Mouse (Mus musculus) frontal cortex, postnatal 10 days (tissue): ENCODE data around the gene Tyro3.

Experiments used
- DNase-seq, 2 experiments: peaks; one replicate each; pipeline ENCODE4 v3.0.0; 2022; ENCODE audit warnings: low spot score in 2 of 2, mixed read lengths in 1 of 2

Gene Tyro3

DNA sequence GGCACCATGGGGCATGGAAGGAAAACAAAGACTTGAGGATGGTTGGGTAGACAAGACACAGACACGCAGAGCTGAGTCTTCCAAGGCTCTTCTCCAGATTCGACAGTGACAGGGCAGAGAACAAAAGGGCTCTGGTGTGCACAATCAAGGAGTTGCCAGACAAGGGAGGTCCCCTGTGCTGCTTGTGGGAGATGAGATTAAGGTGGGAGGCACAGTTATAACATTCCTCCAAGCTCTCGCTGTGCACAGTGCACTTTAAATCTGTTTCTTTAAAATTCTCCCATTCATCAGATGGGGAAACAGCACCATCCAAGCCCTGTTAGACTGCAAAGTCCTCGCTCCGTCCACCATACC lies 6.7 kb downstream of the Tyro3 start:
- no peak for DNase-seq

- no peak for DNase-seq
Observed at GRCm38 (mm10) chr2:119804776-119805175, 7.2 kb downstream of the Tyro3 start.

DNA sequence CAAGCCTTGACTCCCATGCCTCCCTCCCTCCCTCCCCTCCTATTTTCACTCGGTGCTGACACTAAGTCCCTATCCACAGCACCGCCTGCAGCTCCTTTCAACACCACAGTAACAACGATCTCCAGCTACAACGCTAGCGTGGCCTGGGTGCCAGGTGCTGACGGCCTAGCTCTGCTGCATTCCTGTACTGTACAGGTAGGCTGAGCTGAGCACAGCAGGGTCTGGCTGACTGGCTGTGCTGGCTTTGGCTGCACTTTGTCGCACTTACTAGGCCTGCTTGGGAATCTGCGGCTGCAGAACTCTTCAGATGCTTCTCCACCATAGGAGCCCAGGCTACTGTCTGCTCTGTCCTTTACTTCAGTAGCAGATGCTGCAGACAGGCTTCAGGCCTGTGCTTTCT lies 8.0 kb downstream of the Tyro3 start:
- no peak for DNase-seq

DNA sequence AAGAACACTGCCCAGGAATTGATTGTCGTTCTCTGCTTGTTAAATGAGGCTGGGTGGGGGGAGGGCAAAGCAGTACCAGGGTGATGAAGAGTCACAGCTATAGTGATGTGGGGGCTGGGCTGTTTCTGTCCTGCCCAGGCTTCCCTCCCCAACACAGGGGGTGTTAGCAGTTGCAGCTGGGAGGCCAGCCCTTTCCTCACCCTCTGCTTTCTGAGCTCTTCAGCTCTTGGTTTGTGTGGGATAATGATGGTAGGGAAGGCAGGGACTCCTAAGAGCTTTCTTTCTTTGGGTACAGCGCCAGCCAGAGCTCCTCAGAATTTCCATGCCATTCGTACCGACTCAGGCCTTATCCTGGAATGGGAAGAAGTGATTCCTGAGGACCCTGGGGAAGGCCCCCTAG lies 10.9 kb downstream of the Tyro3 start:
- DNase-seq: no peak

- no peak for DNase-seq
Observed at GRCm38 (mm10) chr2:119808881-119809280, 11.3 kb downstream of the Tyro3 start.

GRCm38 (mm10) chr2:119810890-119811289 lies 13.4 kb downstream of the Tyro3 start:
- no peak for DNase-seq

DNA sequence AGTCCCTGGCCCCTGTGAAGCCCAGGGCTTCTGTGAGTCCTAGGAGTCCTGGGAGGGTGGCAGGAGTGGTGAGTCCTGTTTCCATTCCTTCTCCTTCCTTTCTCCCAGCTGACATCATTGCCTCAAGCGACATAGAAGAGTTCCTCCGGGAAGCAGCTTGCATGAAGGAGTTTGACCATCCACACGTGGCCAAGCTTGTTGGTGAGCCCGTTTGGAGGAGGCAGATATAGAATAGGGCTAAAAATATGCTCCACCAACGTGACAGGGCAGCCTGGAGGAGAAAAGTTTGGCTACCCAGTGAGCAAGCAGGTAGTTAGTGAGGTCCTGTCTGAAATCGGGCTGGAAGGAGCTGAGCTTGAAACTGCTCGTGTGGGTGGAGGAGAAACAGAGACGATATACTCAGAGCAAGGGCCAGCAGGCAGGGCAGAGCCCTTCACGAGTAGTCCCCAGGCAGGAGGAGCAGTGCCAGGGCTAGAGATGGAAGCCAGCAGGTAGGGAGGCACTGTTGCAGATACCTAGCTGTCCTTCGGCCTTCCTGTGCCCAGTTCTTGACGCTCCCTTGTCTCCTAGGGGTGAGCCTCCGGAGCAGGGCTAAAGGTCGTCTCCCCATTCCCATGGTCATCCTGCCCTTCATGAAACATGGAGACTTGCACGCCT lies 14.1 kb downstream of the Tyro3 start:
- DNase-seq: no peak

GRCm38 (mm10) chr2:119814376-119814933 lies 16.9 kb downstream of the Tyro3 start:
- DNase-seq: peak; percentile 69 to 79

DNA sequence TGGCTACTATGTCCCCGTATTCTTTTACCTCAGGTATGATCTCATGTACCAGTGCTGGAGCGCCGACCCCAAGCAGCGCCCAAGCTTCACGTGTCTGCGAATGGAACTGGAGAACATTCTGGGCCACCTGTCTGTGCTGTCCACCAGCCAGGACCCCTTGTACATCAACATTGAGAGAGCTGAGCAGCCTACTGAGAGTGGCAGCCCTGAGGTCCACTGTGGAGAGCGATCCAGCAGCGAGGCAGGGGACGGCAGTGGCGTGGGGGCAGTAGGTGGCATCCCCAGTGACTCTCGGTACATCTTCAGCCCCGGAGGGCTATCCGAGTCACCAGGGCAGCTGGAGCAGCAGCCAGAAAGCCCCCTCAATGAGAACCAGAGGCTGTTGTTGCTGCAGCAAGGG lies 19.1 kb downstream of the Tyro3 start:
- DNase-seq: no peak

GRCm38 (mm10) chr2:119817047-119817446 lies 19.5 kb downstream of the Tyro3 start:
- no peak for DNase-seq

DNA sequence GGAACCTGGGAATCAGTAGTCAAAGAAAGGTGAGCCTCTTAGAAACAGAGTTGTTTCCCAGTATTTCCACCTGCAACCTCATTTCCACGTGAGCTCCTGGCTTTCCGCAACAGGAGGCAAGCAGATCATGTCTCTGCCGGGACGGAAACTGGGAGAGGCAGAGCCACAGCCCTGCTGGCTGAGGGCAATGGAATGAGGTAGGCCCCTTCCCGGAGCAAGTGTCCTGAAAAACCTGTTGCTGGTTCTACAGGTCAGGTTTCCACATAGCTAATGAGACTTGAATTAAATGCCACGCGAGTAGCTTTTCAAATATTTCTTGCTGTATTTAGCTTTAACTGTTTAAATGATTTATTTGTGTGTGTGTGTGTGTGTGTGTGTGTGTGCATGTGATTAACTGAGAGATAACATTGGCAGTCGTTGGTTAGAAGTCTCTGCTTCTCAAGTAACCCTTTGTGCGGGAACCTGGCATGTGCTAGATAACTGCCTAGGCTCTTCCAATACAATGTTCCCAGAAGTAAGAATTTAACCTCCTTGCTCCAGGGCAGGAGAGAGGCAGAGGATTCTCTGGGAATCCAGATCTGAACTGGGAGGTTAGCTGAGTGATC lies 21.2 kb downstream of the Tyro3 start:
- DNase-seq: no peak

DNA sequence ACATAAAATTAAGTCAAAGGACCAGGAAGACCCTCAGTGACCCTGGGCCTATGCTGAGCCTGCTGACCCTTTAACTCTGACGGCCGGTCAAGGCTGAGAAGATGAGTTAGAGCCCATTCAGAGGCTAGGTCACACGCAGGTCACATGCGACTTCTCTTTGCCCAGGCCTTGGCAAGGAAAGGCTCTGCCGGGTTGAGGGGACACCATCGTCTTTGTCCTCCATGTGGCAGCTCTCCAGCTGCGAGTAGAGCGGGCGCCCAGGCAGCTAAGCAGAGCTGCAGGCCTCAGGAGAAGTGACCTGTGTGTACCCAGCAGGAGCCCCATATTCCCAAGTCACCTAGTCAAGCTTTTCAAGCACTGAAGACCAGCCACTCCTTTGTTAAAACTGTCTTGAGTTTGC lies 23.6 kb downstream of the Tyro3 start:
- DNase-seq: no peak

DNA sequence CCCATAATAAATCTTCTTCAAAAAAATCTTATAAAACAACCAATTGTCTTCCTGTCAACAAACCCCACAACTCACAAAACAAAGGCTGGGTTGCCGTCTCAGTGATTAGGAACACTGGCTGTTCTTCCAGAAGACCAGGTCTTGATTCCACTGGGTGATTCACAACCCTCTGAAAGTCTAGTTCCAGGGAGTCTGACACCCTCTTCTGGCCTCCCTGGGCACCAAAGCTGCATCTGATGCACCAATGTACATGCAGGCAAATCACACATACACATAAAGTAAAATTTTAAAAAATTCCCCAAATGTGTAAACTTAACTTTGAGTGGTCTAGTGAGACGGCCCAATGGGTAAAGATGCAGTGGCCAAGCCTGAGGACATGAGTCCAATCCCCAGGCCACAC lies 33.0 kb downstream of the Tyro3 start:
- no peak for DNase-seq

GRCm38 (mm10) chr2:119834231-119834630 lies 36.7 kb downstream of the Tyro3 start:
- no peak for DNase-seq

DNA sequence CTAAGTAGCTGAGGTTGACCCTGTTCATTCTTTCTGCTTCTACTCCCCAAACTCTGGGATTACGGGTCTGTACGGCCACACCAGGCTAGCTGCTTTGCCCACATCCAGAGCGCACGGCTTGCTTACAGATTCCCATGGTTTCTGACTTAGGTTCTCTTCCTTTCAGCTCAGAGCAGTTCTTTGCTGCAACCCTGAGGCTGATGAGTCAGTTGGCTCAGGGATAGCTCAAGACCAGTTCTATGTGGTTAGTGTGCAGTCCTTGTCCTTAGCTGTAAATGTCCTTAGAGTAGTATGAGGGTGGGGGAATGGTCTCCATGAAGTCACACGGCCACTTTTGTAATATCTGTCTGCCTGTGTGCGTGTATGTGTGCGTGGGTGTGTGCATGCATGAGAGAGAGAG lies 40.1 kb downstream of the Tyro3 start:
- DNase-seq: no peak

DNA sequence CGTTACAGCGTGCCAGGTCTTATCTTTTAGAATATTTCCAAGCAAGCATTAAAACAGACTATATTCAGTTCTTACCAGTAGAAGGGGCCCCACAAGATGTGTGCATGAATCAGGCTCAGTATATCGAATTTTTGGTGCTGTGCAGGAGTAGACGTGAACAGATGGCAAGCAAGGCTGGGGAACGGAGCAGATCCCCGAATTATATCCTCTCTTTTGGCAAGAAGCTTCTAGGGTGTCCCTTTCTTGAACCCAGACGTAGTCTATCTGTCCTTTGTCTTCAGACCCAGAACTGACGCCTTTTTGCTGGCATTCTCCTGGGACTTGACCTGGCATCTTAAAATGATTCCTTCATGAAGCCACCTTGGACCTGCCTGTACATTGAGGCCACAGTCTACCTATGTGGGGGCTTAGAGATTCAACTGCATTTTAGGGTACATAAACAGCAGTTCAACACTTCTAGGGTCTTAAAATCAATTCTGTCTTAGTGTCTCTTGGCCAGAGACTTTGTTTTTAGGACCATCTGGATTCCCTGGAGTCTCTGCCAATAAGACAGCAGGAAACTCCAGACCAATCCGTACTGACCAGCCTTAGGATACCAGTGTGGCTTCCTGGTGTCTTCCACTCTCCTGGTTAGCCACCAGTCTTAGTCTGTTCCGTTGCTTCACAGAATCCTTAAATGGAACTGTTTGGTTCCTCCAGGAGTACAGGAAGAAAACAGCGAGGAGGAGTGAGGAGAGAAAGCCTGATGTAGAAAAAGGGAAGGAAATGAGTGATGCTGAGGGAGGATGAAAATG lies 41.0 kb downstream of the Tyro3 start:
- DNase-seq: no peak

DNA sequence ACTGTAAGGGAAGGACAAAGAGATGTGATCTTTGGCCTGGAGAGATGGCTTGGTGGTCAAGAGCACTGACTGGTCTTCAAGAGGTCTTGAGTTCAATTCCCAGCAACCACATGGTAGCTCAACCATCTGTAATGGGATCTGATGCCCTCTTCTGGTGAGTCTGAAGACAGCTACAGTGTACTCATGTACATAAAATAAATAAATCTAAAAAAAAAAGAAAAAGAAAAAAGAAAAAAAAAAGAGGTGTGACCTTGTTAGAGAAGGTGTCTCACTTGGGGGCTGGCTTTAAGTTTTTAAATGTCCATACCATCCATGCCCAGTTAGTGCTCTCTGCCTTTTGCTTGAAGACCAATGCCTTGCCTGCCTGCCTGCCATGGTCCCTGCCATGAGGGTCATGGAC lies 42.5 kb downstream of the Tyro3 start:
- DNase-seq: no peak

DNA sequence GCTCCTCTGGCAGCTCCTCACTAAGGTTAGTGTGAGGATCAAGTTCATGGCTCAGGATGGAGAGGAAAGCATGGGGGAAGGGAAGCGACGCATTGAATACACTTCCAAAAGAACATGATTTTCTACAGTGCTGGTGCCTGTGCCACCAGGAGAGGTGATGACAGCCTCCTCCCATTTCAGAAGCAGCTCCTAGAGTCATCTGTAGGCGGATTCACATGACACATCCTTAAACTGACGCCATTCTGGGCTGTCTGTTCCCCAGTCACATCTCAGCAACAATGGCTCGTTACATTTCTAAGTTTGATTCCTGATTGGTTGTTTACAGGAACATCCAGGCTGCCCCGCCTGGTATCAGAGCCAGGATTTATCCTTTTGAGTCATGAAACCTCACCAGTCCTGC lies 44.5 kb downstream of the Tyro3 start:
- DNase-seq: peak in 1 of 2 experiments; percentile 38

DNA sequence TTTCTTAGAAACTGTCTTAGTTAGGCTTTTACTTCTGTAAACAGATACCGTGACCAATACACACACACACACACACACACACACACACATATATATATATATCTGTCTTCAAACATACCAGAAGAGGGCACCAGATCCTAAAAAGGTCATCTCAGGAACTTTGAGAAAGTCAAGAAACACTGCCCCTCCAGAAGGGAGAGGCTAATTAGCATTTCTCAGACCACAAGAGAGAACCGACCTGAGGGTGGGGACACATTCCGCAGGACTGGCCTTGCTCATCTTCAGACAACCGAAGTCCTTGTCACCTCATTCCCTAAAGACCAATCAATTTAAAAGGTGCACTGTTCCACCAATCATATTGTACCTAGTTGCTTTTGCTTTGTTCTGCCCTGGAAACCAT lies 46.0 kb downstream of the Tyro3 start:
- DNase-seq: no peak

DNA sequence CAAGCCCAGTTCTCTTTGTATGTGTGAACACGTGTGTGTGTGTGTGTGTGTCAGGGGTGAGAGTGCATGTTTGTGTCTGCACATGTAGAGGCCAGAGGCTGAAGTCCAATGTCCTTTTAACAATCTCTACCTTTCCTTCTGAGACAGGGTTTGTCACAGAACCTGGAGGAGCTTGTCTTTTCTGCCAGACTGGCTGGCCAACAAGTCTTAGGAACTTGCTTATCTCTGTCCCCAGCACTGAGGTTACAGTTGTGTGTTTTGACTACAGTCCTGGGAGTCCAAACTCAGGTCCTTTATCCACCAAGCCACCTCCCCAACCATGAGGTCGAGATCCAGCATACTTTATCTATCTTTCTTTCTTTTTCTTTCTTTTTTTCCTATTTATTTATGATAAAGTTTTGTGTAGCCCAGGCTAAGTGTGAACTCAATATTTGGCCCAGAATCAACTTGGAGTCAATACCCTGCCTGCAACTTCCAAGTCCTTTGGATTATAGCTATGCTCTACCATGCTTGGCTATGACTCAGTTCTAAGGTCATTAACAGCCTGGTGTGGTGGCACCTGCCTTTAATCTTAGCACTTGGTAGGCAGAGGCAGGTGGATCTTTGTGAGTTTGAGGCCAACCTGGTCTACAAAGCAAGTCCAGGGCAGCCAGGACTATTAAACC lies 48.5 kb downstream of the Tyro3 start:
- no peak for DNase-seq

GRCm38 (mm10) chr2:119846929-119847328 lies 49.4 kb downstream of the Tyro3 start:
- no peak for DNase-seq

- no peak for DNase-seq
Observed at GRCm38 (mm10) chr2:119853811-119854210, 56.3 kb downstream of the Tyro3 start.
